Mouse (Mus musculus): ENCODE results near the gene Sorbs1.

The Sorbs1 gene

DNA sequence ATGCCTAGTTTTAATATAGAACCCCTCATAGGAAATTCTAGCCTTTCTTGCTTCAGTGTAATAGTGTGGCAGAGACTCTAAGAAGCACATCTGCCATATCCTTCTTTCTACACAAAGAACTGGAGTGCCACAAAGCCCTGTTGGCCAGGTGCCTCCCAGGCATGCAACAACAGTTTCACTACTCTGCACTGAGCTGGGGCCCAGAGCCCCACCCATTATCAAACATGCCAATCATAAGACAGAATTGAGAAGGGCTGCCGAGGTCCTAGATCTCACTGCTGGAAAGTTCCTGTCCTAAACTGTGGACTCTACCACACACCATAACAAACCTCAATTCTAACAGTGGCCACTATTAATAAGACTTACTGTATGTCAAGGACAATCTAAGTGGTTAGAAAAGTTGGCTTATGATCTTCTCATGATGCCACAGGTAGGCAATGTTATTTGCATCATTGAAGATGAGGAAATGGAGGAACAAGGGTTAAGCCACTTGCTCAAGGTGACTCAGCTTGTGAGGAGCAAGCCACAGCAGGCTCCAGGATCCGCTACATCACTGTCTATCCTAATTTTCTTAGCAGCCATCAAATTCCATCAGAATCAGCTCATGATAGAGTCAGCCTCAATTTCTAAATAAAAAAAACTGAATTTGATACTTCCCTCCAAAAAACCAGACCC is 257.1 kb downstream of the Sorbs1 start:
- DNase-seq (ENCODE audit: low read depth), result no peak

DNA sequence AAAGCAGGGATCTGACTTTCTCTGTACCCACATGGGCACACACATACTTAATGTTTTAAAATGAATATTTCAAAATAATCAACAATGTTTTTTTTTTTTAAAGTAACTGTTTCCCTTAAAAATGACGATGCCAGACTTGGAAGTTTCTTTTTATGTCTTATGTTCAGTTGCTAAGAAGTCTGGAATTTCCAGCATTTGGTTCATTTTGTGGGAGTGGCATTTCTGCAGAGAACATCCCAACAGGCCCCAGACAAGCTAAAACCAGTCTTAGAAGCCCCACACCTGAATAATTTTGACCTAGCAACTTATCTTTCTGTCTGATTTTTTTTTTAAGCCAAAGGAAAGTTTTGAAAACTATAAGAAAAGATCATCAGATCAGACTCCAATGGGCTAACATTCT is 258.0 kb downstream of the Sorbs1 start:
- no peak for DNase-seq (ENCODE audit: low read depth)

DNA sequence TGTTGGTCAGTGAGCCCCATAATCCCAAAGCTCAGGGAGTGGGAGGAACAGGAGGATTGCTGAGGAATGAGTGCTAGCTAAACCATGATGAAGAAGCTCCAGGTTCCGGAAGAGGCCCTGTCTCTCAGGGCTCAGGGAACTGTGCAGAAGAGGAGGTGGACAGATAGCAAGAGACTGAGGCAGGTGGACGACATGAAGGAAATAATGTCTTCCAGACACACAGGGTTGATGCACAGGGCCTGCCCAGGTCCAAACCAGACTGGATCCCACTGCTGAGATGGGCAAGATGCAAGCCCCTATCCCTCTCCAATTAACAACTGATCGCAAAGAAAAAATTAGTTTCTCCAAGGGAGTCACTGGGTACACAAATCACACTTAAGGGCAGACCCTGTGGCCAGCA is 258.8 kb downstream of the Sorbs1 start:
- no peak for DNase-seq (ENCODE audit: low read depth)

DNA sequence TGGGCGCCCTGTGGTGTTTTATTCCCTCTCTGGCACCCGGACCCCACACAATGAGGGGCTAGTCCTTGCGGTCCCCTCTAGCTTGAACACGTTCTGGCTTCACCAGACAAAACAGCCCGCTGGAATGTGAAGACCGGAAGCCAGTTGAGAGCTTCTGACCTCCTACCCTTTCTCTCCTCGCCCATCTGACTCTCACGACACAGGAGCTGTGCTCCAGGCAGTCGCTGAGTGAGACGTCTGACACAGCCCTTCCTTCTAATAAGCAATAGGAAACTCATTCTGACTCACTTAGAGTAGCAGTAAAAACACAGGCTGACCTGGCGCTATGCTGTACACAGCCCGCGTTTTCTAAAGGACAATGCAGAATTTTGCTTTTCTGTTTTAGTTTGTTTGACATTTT is 259.8 kb downstream of the Sorbs1 start:
- no peak for DNase-seq (ENCODE audit: low read depth)

DNA sequence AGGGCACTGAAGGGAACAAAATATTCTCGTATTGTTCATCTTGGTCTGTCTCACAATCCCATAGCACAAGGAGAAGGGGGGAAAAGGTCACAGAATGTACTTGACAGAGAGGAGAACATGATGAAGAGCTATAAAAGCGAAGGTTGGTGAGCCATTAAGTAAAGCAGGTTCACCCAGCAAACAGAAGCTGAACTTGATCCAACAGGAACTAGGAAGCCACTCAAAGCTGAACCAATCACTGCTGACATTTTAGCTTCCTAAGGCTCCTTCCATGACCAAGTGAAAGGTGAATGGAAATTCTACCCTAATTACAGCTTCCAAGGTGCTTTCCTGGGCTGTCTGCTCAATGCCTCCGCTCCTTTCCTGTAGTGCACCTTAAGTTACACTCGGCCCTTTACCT is 262.5 kb downstream of the Sorbs1 start:
- DNase-seq (ENCODE audit: low read depth), result no peak

DNA sequence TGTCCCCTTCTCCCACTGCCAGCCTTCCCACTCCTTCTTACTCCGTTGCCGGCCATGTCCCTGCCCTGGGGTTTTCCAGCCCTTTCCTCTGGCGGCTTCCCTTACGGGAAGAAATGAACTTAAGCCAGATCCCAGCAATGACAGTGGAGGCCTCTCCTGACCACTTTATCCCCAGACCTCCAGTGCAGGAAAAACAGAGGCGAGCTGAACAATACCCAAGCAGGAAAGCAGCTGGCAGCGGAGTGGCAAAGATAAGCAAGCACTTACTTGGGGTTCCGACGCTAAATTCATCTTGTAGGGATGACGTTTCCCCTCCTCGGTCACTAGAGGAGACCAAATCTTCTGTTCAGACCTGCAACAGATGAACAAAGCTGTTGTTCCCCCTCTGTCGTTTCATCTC is 264.2 kb downstream of the Sorbs1 start:
- DNase-seq (ENCODE audit: low read depth), result no peak

DNA sequence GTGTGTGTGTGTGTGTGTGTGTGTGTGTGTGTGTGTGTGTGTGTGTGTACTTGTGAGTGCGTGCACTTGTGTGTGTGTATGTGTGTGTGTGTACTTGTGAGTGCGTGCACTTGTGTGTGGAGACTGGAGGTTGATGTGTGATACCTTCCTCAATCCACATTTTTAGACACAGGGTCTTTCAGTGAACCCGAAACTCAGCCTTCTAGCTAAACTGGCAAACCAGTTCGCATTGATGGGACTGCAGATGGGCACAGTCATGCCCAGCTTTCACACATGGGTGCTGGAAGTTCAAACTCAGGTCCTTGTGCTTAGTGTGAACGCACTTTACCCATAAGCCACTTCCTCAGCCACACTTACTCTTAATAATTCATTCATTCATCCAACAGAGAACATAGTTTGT is 265.1 kb downstream of the Sorbs1 start:
- DNase-seq (ENCODE audit: low read depth), result no peak

DNA sequence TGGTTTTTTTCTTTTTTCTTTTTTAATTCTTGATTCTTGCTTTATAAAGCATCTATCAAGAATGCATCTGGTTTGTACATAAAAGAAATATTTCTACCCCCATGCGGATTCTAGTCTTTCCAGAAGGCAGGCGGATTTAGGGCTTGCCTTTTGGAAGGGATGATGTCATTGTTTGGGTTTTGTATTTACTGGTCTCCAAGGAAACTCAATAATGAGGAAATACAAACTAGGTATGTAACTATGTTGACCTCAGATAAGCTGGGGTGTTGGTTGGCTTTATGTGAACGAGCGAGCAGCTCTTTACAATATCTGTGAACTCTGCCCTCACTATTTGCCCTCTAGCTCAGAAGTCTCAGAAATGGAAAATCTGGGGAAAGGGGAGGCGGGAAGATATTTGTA is 266.3 kb downstream of the Sorbs1 start:
- no peak for DNase-seq (ENCODE audit: low read depth)

DNA sequence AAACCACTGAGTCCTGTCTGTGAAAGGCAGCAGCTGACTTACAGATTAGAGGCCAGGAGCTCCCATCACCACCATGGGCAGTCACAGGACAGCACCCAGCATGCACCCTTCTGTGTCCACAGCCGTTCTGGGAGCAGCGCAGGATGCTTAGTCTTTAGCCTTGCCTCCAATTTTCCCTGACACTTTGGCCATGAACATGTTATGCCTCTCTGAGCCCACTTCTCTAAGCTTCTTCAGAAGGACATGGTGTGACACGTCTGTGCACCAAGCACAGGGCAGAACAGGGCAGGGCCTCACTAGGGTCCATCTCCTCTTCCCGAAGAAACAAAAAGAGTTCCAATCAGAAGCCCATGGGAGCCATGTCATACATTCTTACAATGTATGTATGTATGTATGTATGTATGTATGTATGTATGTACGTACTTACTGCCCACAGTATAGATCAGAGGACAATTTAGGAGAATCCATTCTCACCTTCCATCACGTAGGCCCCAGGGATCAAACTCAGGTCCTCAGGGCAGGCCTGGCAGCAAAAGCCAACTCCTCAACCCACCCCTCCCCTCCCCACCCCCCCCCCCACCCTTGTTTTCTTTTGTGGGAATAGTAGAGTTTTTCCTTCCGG is 266.8 kb downstream of the Sorbs1 start:
- no peak for DNase-seq (ENCODE audit: low read depth)

Measured in c-Kit-positive CD71-positive TER-119-negative erythroid progenitor cells, embryonic 14.5 days (primary cell).